ENCODE assay signal across 28 mouse cellular contexts in the genomic region with DNA sequence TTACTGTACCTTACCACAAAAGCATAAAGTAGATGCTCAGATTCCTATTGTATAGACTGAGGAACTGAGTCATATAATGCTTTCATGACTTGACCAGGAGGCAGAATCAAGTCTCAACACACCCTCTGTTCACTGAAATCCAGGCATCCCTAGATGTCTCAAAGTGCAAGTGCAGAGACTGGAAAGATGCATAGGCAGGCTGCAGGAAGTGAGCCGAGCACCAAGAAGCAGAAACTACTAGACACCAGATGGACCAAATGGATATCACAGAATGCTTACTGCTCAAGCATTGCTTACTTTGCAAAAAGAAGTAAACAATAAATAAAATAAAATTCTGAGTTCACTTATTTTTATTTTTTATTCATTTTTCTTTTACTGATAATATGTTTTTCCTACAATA.
DNase-seq lines count a peak whose midpoint lies in the region; ATAC-seq and TF ChIP-seq lines count a peak whose summit lies in the region.
"Had no signal": no experiment of that assay in that cellular context is flagged by ENCODE, and none has a peak within 500 bp of the region (broad histone marks: within the 10 kb centered on the region; RNA-seq: fewer than 3 reads in every experiment).

No protein-coding gene starts in this region.

- H3K4me1 ChIP-seq in heart, embryonic 10.5 days, result peaks cover 50% of the 10 kb centered on the region
- H3K4me1 ChIP-seq in heart, adult 2 months (ENCODE audit: control insufficient read depth, insufficient read depth, low read length), result peaks cover 15% of the 10 kb centered on the region
- H3K4me1 ChIP-seq in midbrain, embryonic 14.5 days (ENCODE audit: control insufficient read depth, insufficient read depth, low read length), result peaks cover 20% of the 10 kb centered on the region
- peaks cover 6% of the 10 kb centered on the region for H3K4me1 ChIP-seq in midbrain, postnatal 0 days (ENCODE audit: insufficient read depth, low read length)

- no peak for ATAC-seq in midbrain, embryonic 14.5 days (ENCODE audit: low FRiP score, low TSS enrichment)
- no peak for ATAC-seq in midbrain, postnatal 0 days (ENCODE audit: low FRiP score)
- ATAC-seq: forebrain, postnatal 0 days; hindbrain, postnatal 0 days; inflammation-experienced regulatory T-cells, adult 6 months; intestine, embryonic 16.5 days; Patski had no signal

- no peak overlapping the region for H3K27ac ChIP-seq in heart, embryonic 10.5 days
- no peak overlapping the region for H3K27ac ChIP-seq in heart, adult 2 months
- H3K27ac ChIP-seq in midbrain, embryonic 14.5 days (replicated peaks; ENCODE audit: low read depth, low read length), result 0 out of 2 replicates have a peak overlapping the region, but pooled peaks have one; percentile 41
- no peak overlapping the region for H3K27ac ChIP-seq in midbrain, postnatal 0 days (ENCODE audit: low read depth, low read length)
- H3K27ac ChIP-seq: embryonic facial prominence, embryonic 10.5 days; embryonic facial prominence, embryonic 13.5 days; forebrain, embryonic 13.5 days; gastrocnemius, adult 2 months; heart, embryonic 13.5 days; hindbrain, postnatal 0 days had no signal

- H3K79me2 ChIP-seq in heart, adult 2 months (replicated peaks; ENCODE audit: control insufficient read depth, insufficient read depth, low read length), result no peaks in the 10 kb centered on the region

- no peaks in the 10 kb centered on the region for H3K9me3 ChIP-seq in heart, embryonic 10.5 days
- H3K9me3 ChIP-seq in midbrain, embryonic 14.5 days (ENCODE audit: control insufficient read depth, low read length), result no peaks in the 10 kb centered on the region
- no peaks in the 10 kb centered on the region for H3K9me3 ChIP-seq in midbrain, postnatal 0 days (ENCODE audit: low read length)
- H3K9me3 ChIP-seq: embryonic facial prominence, embryonic 10.5 days; embryonic facial prominence, embryonic 13.5 days; forebrain, embryonic 13.5 days; G1E; heart, embryonic 13.5 days had no signal

- no peak overlapping the region for H3K4me3 ChIP-seq in heart, embryonic 10.5 days
- no peak overlapping the region for H3K4me3 ChIP-seq in heart, adult 2 months
- no peak overlapping the region for H3K4me3 ChIP-seq in midbrain, embryonic 14.5 days (replicated peaks; ENCODE audit: low read depth, low read length)
- H3K4me3 ChIP-seq in midbrain, postnatal 0 days (ENCODE audit: low read depth, low read length), result no peak overlapping the region
- H3K4me3 ChIP-seq: embryonic facial prominence, embryonic 10.5 days; embryonic facial prominence, embryonic 13.5 days; erythroblast, embryonic 14.5 days; forebrain, embryonic 13.5 days; gastrocnemius, adult 2 months; heart, embryonic 13.5 days had no signal

- no peak overlapping the region for H3K9ac ChIP-seq in heart, adult 2 months (ENCODE audit: low read depth, low read length)
- H3K9ac ChIP-seq in midbrain, embryonic 14.5 days (replicated peaks; ENCODE audit: low read length), result no peak overlapping the region
- H3K9ac ChIP-seq in midbrain, postnatal 0 days (replicated peaks; ENCODE audit: low read length, poor library complexity, severe bottlenecking), result no peak overlapping the region
- H3K9ac ChIP-seq: embryonic facial prominence, embryonic 13.5 days; forebrain, embryonic 13.5 days; forebrain, postnatal 0 days; heart, embryonic 13.5 days; hindbrain, embryonic 14.5 days had no signal

- intact Hi-C loops in heart, adult 2 months (cut with DNase I), result loop anchor here (10.0 kb wide), 1 partner anchor 145 kb away; a partner anchor contains a TSS

- WGBS in heart, embryonic 10.5 days, result 79% methylated on average over 1 of the region's 1 CpGs
- WGBS in heart, adult 2 months, result 73% methylated on average over 1 of the region's 1 CpGs
- WGBS in midbrain, embryonic 14.5 days, result 67% methylated on average over 1 of the region's 1 CpGs
- WGBS in midbrain, postnatal 0 days, result 71% methylated on average over 1 of the region's 1 CpGs

- H3K4me2 ChIP-seq in midbrain, embryonic 14.5 days (ENCODE audit: low read length), result no peak overlapping the region
- H3K4me2 ChIP-seq in midbrain, postnatal 0 days (ENCODE audit: low read depth, low read length, poor library complexity, severe bottlenecking), result no peak overlapping the region
- H3K4me2 ChIP-seq: embryonic facial prominence, embryonic 13.5 days; forebrain, embryonic 13.5 days; heart, embryonic 13.5 days; hindbrain, embryonic 14.5 days had no signal

- no peak for TF ChIP-seq EP300 in heart, adult 2 months (IDR thresholded peaks at IDR 0.05; ENCODE audit: insufficient read depth, low read depth, low read length)

- DNase-seq in cerebellum, postnatal 10 days, result peak; percentile 42 to 57
- no peak for DNase-seq in cerebellum, adult 11 months
- DNase-seq in heart, embryonic 10.5 days (ENCODE audit: low spot score), result peak; percentile 14
- no peak for DNase-seq in heart, adult 2 months
- DNase-seq in midbrain, embryonic 14.5 days, result no peak
- DNase-seq in midbrain, postnatal 0 days (ENCODE audit: low spot score), result no peak
- DNase-seq in brain, embryonic 14.5 days (ENCODE audit: low read depth), result peak; percentile 27
- DNase-seq: adrenal gland, postnatal 10 days; B cell, adult 2 months; embryo, embryonic 11 days; forebrain, postnatal 0 days; gastrocnemius, adult 2 months; gastrocnemius, postnatal 14 days; heart, adult 11 months; heart, postnatal 14 days; heart, postnatal 4 days had no signal

- no peak for TF ChIP-seq CTCF in heart, adult 2 months (IDR thresholded peaks at IDR 0.05)
- no peak for TF ChIP-seq CTCF in midbrain, postnatal 0 days (IDR thresholded peaks at IDR 0.05)
- TF ChIP-seq CTCF in brain, embryonic 14.5 days (IDR thresholded peaks at IDR 0.05; ENCODE audit: borderline replicate concordance, extremely low read depth, insufficient read depth, insufficient read length), result no peak

- no peaks in the 10 kb centered on the region for H3K27me3 ChIP-seq in heart, embryonic 10.5 days (ENCODE audit: insufficient read depth, poor library complexity, severe bottlenecking)
- H3K27me3 ChIP-seq in heart, adult 2 months (ENCODE audit: control insufficient read depth, insufficient read depth, low read length), result no peaks in the 10 kb centered on the region
- H3K27me3 ChIP-seq in midbrain, embryonic 14.5 days (ENCODE audit: control insufficient read depth, insufficient read depth, low read length), result no peaks in the 10 kb centered on the region
- H3K27me3 ChIP-seq in midbrain, postnatal 0 days (ENCODE audit: insufficient read depth, low read length), result no peaks in the 10 kb centered on the region
- H3K27me3 ChIP-seq: CH12.LX; embryonic facial prominence, embryonic 13.5 days; heart, embryonic 13.5 days; Patski had no signal

- TF ChIP-seq POLR2A in heart, adult 2 months (IDR thresholded peaks at IDR 0.05; ENCODE audit: insufficient read depth, low read depth, low read length), result no peak
- TF ChIP-seq POLR2A in brain, embryonic 14.5 days (IDR thresholded peaks at IDR 0.05; ENCODE audit: borderline replicate concordance, extremely low read depth, insufficient read depth, insufficient read length, poor library complexity, severe bottlenecking), result no peak

- H3K36me3 ChIP-seq in heart, embryonic 10.5 days, result no peaks in the 10 kb centered on the region
- peaks cover 10% of the 10 kb centered on the region for H3K36me3 ChIP-seq in heart, adult 2 months (ENCODE audit: control insufficient read depth, insufficient read depth, low read length)
- H3K36me3 ChIP-seq in midbrain, embryonic 14.5 days (ENCODE audit: control insufficient read depth, insufficient read depth, low read length), result no peaks in the 10 kb centered on the region
- no peaks in the 10 kb centered on the region for H3K36me3 ChIP-seq in midbrain, postnatal 0 days (ENCODE audit: insufficient read depth, low read length)
- H3K36me3 ChIP-seq: embryonic facial prominence, embryonic 10.5 days; embryonic facial prominence, embryonic 13.5 days; G1E; heart, embryonic 13.5 days had no signal

Comparison
In these comparisons a context has a peak if more than half of its experiments do, and no peak if none do; other contexts are left out.
1. DNase-seq: peak in cerebellum, postnatal 10 days (2 of 2), heart, embryonic 10.5 days (single experiment) and brain, embryonic 14.5 days (single experiment); none in cerebellum, adult 11 months (single experiment), heart, adult 2 months (0 of 2), midbrain, embryonic 14.5 days (single experiment) and midbrain, postnatal 0 days (single experiment).